Mouse (Mus musculus) urinary bladder, postnatal 36 days (tissue): ENCODE measurements around the gene Tmem186.
A peak's percentile ranks its signal among the peaks of the same experiment; 100 is the strongest.

Source experiments
- DNase-seq, 2 experiments: peaks; one replicate each; pipeline ENCODE4 v3.0.0; 2022; ENCODE audit warnings: low spot score in 2 of 2, mixed read lengths in 1 of 2

The Tmem186 gene

GRCm38 (mm10) chr16:8667261-8667660, 29.7 kb upstream of the Tmem186 start:
- peak in 1 of 2 experiments; percentile 40 for DNase-seq

GRCm38 (mm10) chr16:8666452-8666851, 28.9 kb upstream of the Tmem186 start:
- DNase-seq, result peak in 1 of 2 experiments; percentile 54

GRCm38 (mm10) chr16:8665367-8665766, 27.9 kb upstream of the Tmem186 start:
- no peak for DNase-seq

GRCm38 (mm10) chr16:8663606-8664539, 26.4 kb upstream of the Tmem186 start:
- no peak for DNase-seq

GRCm38 (mm10) chr16:8663022-8663421, 25.5 kb upstream of the Tmem186 start:
- DNase-seq, result no peak

- DNase-seq, result peak in 1 of 2 experiments; percentile 58
These were observed 21.3 kb upstream of the Tmem186 start for GRCm38 (mm10) chr16:8658764-8659163.

- no peak for DNase-seq
These were observed 20.8 kb upstream of the Tmem186 start for GRCm38 (mm10) chr16:8658349-8658748.

- DNase-seq, result no peak
These were observed 18.7 kb upstream of the Tmem186 start for GRCm38 (mm10) chr16:8656256-8656655.

- no peak for DNase-seq
These were observed 18.1 kb upstream of the Tmem186 start for GRCm38 (mm10) chr16:8655599-8655998.

- no peak for DNase-seq
These were observed 17.6 kb upstream of the Tmem186 start for GRCm38 (mm10) chr16:8655108-8655507.

- DNase-seq, result no peak
These were observed 12.5 kb upstream of the Tmem186 start for GRCm38 (mm10) chr16:8650007-8650406.

GRCm38 (mm10) chr16:8645546-8645945, 8.0 kb upstream of the Tmem186 start:
- no peak for DNase-seq

- DNase-seq, result no peak
These were observed 6.3 kb upstream of the Tmem186 start for GRCm38 (mm10) chr16:8643855-8644254.

GRCm38 (mm10) chr16:8639466-8640191, 2.1 kb upstream of the Tmem186 start:
- no peak for DNase-seq

GRCm38 (mm10) chr16:8638131-8638530, 619 bp upstream of the Tmem186 start:
- no peak for DNase-seq

- no peak for DNase-seq
These were observed 670 bp downstream of the Tmem186 start for GRCm38 (mm10) chr16:8636867-8637216.

- no peak for DNase-seq
These were observed 6.1 kb downstream of the Tmem186 start for GRCm38 (mm10) chr16:8631428-8631827.

GRCm38 (mm10) chr16:8630419-8630818, 7.1 kb downstream of the Tmem186 start:
- no peak for DNase-seq

- no peak for DNase-seq
These were observed 17.0 kb downstream of the Tmem186 start for GRCm38 (mm10) chr16:8620315-8621115.

GRCm38 (mm10) chr16:8619659-8620314, 17.7 kb downstream of the Tmem186 start:
- no peak for DNase-seq

GRCm38 (mm10) chr16:8613447-8613846, 24.1 kb downstream of the Tmem186 start:
- no peak for DNase-seq
